Mouse (Mus musculus): Measurements from ENCODE around the gene Jam3. TPM values are rescaled to one million over a fixed set of nuclear protein-coding genes. Genes with fewer than 3 reads are reported as not detected.
A peak's percentile ranks its signal among the peaks of the same experiment; 100 is the strongest.
"Not testable (repeated sequence)": the region's sequence is repeated elsewhere in the genome, so short reads cannot be mapped to it uniquely, and the experiment has no call there.

Jam3 gene
- total RNA-seq, 2 experiments from 2014 or later = 19.2 to 21.2 TPM

- intact Hi-C loops (cut with DNase I; ENCODE audit: low total_unique reads) = loop anchor here (5.0 kb wide), 2 partner anchors 37 to 67 kb away; no protein-coding TSS in a partner anchor
- DNase-seq = peak; percentile 52
Observed at GRCm38 (mm10) chr9:27174079-27174478, 18.9 kb upstream of the Jam3 start.

GRCm38 (mm10) chr9:27173646-27174045 lies 18.4 kb upstream of the Jam3 start:
- intact Hi-C loops (cut with DNase I; ENCODE audit: low total_unique reads) = loop anchor here (5.0 kb wide), 2 partner anchors 36 to 66 kb away; no protein-coding TSS in a partner anchor
- DNase-seq = no peak

DNA sequence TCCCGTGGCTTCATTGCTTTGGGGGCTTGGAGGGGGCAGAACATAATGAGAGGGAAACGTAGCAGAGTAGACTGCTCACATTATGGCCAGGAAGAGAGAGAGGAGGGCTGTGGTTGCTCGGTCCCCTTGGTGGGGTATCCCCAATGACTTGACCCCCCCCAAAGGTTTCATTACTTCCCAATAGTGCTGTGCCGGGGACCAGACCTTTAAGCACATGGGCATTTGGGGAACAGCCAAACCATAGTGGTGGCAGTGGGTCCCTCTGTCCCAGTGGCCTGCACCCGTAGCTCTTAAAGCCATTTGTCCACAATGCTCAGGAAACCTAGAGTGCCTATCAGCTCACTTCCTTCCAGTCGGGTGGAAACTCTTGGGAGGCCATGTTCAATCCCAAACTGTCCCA lies 17.6 kb upstream of the Jam3 start:
- intact Hi-C loops (cut with DNase I; ENCODE audit: low total_unique reads) = loop anchor here (5.0 kb wide), 2 partner anchors 36 to 66 kb away; no protein-coding TSS in a partner anchor
- DNase-seq = no peak

DNA sequence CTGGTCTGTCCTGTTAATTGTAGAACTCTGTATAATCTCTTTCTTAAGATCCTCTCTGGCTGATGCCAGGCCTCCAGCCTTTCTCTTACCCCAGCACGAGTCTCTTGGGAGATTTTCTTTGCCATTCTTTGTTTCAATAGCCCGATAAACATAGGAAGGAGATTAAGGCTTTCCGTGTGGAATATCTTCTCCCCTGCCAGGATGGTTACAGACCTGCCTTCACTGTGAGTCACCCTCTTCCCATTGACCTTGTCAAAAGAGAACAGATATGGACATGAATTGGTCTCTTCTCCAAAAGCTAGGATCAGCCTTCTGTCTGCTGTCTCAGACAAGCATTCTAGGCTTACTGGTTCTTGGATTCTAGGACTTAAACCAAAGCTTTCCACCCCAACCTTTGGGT lies 15.5 kb upstream of the Jam3 start:
- intact Hi-C loops (cut with DNase I; ENCODE audit: low total_unique reads) = loop anchor here (5.0 kb wide), 2 partner anchors 33 to 63 kb away; no protein-coding TSS in a partner anchor
- no peak for DNase-seq

- intact Hi-C loops (cut with DNase I; ENCODE audit: low total_unique reads) = no loop called here
- no peak for DNase-seq
Observed at GRCm38 (mm10) chr9:27166981-27167380, 11.8 kb upstream of the Jam3 start.

DNA sequence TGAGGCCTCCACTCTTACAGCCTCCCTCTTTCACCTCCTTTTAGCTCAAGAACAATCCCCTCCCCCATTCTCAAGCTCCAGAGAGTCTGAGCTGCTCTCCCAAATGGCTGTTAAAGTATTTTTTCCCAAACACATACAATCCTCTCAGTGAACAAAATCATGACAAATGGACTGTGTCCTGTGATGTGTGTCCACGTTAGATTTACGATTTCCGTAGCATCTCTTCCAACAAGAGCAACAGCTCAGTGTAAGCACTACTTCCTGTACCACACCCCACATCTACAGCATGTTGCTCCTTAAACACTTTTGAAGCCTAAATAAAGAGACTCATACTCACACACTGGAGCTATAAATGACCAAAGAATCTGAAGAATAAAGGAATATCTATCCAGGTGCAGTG lies 10.4 kb upstream of the Jam3 start:
- DNase-seq = no peak
- intact Hi-C loops (cut with DNase I; ENCODE audit: low total_unique reads) = no loop called here

- intact Hi-C loops (cut with DNase I; ENCODE audit: low total_unique reads) = no loop called here
- no peak for DNase-seq
Observed at GRCm38 (mm10) chr9:27164957-27165356, 9.7 kb upstream of the Jam3 start.

DNA sequence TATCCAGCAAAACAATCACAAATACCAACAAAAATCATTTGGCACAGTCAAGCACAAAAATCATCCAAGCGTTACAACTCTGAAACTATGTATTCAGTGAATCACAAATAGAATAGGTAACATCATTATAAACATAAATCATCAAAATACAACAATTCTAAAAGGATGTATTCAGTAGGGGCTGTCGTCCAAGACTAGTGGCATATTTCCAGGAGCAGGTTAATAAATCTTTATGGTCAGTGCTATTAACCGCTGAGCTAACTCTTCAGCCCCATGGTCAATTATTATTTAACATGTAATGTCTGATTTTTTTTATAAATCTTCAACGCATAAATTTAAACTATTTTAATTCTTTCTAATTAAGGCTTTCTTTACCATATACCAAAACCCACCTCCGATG lies 8.4 kb upstream of the Jam3 start:
- intact Hi-C loops (cut with DNase I; ENCODE audit: low total_unique reads); DNase-seq: not testable (repeated sequence)

DNA sequence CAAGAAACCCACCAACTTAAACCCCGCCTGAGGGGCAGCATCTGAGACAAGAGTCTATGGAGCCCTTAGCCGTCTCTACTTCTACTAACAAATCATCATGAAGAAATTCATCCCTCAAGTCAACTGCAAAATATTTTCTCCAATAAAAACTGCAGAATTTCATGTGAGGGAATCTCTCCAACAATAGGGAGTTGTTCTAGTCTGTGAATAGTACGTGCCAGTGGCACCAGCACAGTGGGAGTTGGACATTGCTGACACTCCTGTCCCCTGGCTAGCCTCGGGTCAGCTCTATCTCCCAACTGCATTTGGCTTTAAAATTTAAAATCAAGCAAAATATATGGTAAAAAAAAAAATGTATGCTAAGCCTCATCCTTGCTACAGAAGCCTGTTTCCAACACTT lies 1.4 kb downstream of the Jam3 start:
- intact Hi-C loops (cut with DNase I; ENCODE audit: low total_unique reads) = no loop called here
- DNase-seq = no peak

- intact Hi-C loops (cut with DNase I; ENCODE audit: low total_unique reads) = no loop called here
Observed at GRCm38 (mm10) chr9:27149836-27150235, 5.4 kb downstream of the Jam3 start.

DNA sequence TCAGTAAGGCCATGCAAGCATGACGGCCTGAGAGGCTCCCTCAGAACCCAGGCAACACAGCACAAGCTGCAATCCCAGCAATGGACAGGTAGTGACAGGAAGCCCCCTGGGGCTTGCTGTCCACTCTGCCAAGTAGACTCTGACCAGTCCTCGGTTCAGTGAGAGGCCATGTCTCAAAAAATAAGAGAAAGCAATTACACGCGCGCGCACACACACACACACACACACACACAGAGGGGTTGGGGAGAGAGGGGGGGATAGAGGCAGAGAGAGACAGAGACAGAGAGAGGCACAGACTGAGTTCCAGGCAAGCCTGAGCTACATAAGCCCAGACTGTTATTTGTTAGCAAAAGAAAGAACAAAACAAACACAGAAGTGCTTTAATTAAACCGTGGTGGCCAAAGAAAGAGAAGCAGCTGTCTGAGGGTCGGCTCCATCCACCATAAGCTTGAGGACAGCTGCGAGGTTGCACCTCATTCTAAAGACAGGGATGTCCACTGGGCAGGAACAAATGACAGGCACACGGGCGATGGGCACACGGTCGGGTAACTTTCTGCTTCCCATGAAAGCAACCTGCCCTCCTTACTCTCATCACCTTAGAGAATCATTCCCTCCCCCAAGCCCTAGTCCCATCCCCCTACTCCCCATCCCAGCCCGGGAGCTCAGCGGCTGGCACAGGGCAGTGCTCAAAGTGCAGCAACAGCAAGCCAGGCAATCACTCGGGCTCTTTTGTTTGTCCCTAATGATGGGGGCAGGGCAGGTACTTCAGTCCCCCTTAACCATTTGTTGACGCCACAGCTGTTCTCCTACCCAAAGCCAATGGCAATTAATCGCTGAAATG lies 6.4 kb downstream of the Jam3 start:
- intact Hi-C loops (cut with DNase I; ENCODE audit: low total_unique reads) = no loop called here
- DNase-seq = no peak

More at GRCm38 (mm10) chr9:27149836-27150235, 5.4 kb downstream of the Jam3 start:
- no peak for DNase-seq

GRCm38 (mm10) chr9:27147946-27148345 lies 7.3 kb downstream of the Jam3 start:
- intact Hi-C loops (cut with DNase I; ENCODE audit: low total_unique reads) = no loop called here

GRCm38 (mm10) chr9:27146826-27147225 lies 8.4 kb downstream of the Jam3 start:
- intact Hi-C loops (cut with DNase I; ENCODE audit: low total_unique reads) = no loop called here

More at GRCm38 (mm10) chr9:27147946-27148345, 7.3 kb downstream of the Jam3 start:
- DNase-seq = no peak

GRCm38 (mm10) chr9:27144996-27145395 lies 10.2 kb downstream of the Jam3 start:
- intact Hi-C loops (cut with DNase I; ENCODE audit: low total_unique reads) = no loop called here
- DNase-seq = no peak

More at GRCm38 (mm10) chr9:27146826-27147225, 8.4 kb downstream of the Jam3 start:
- DNase-seq = no peak

GRCm38 (mm10) chr9:27144271-27144840 lies 10.9 kb downstream of the Jam3 start:
- DNase-seq = no peak

GRCm38 (mm10) chr9:27140432-27141065 lies 14.7 kb downstream of the Jam3 start:
- no peak for DNase-seq
- intact Hi-C loops (cut with DNase I; ENCODE audit: low total_unique reads) = no loop called here

More at GRCm38 (mm10) chr9:27144271-27144840, 10.9 kb downstream of the Jam3 start:
- intact Hi-C loops (cut with DNase I; ENCODE audit: low total_unique reads) = no loop called here

DNA sequence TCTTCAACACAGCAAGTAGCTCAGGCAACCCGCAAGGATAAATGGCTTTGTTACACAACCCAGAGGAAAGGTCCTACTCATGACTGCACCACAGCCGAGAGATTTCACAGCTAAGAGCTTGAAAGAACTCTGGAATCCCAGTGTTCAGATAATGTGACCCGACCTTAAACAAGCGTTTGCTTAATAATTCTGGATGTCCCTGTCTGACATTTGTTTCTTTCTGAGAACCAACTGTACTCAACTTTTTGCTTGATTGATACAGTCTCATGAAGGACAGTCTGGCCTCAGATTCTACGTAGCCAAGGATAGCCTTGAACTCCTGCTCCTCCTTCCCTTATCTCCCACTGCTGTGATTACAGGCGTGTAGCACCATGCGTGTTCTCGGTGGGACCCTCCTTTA lies 18.6 kb downstream of the Jam3 start:
- no peak for DNase-seq
- intact Hi-C loops (cut with DNase I; ENCODE audit: low total_unique reads) = loop anchor here (5.0 kb wide), 1 partner anchor 36 kb away; no protein-coding TSS in a partner anchor

DNA sequence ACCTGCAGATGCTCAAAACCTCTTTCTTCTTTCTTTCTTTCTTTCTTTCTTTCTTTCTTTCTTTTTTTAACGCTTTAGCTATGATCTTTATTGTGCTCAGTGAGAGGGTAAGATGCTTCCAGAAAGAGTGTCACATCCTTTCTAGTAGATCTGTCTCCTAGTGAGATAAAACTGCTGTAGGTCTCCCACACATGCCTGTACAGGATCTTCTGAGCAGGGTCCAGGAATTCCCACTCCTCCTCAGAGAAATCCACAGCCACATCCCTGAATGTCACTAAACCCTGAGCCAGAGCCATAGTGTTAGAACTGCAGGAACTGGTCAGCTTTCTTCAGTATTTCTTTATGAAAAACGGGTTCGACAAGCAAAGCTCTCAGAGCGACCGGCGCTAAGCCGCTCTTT lies 19.8 kb downstream of the Jam3 start:
- intact Hi-C loops (cut with DNase I; ENCODE audit: low total_unique reads) = loop anchor here (5.0 kb wide), 1 partner anchor 37 kb away; no protein-coding TSS in a partner anchor
- DNase-seq = no peak

DNA sequence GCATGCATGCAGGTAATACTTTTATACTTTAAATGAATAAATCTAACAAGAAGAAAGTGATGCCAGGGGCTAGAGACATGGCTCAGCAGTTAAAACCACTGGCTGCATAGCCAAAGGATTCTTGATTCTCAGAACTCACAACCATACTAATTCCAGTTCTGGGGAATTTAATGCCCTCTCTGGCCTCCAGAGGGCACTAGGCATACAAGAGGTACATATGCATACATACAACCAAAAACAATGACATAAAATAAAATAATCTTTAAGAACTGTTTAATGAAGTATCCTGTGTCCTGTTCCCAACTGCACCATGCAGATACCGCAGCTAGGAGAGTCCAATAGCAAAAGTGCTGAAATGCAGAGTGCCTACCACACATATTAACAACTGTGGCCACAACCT lies 20.8 kb downstream of the Jam3 start:
- no peak for DNase-seq
- intact Hi-C loops (cut with DNase I; ENCODE audit: low total_unique reads) = no loop called here

GRCm38 (mm10) chr9:27128629-27129028 lies 26.6 kb downstream of the Jam3 start:
- no peak for DNase-seq
- intact Hi-C loops (cut with DNase I; ENCODE audit: low total_unique reads) = no loop called here
